Mouse (Mus musculus) small intestine, adult 2 months (tissue): ENCODE measurements around the gene Parp14. TPM values are rescaled to one million over a fixed set of nuclear protein-coding genes. Genes with fewer than 3 reads are reported as not detected.

Experiments used
- H3K27ac ChIP-seq: fragments of 200-500 bp; 2 replicates; pipeline ENCODE4 v1.5.1; 2012; ENCODE audit warnings: low read depth, low read length, control low read depth, inconsistent platforms; ENCODE audit not compliant: insufficient read depth
- H3K27me3 ChIP-seq: fragments of 200-500 bp; 2 replicates; pipeline ENCODE4 v1.6.1; 2012; ENCODE audit warnings: mild to moderate bottlenecking, moderate library complexity, low read length, inconsistent platforms; ENCODE audit not compliant: control insufficient read depth, insufficient read depth
- H3K36me3 ChIP-seq: fragments of 200-500 bp; 2 replicates; pipeline ENCODE4 v1.6.1; 2012; ENCODE audit warnings: mild to moderate bottlenecking, low read length, control low read depth, inconsistent platforms; ENCODE audit not compliant: control insufficient read depth, insufficient read depth
- H3K4me1 ChIP-seq: fragments of 200-500 bp; 2 replicates; pipeline ENCODE4 v1.6.1; 2012; ENCODE audit warnings: low read length, inconsistent platforms, mixed read lengths; ENCODE audit not compliant: control insufficient read depth, insufficient read depth, insufficient read length
- H3K4me3 ChIP-seq: fragments of 200-500 bp; 2 replicates; pipeline ENCODE4 v1.5.1; 2012; ENCODE audit warnings: low read depth, mild to moderate bottlenecking, control low read depth, inconsistent platforms, low read length, moderate library complexity
- CTCF ChIP-seq: fragments of 200-500 bp; IDR thresholded peaks from 2 replicates; pipeline ENCODE4 v1.5.1; 2012; ENCODE audit warnings: low read depth, mild to moderate bottlenecking, control low read depth, inconsistent platforms, low read length, moderate library complexity, mixed read lengths; ENCODE audit not compliant: insufficient replicate concordance, insufficient read length; ENCODE audit errors: extremely low read depth
- POLR2A ChIP-seq: fragments of 200-500 bp; IDR thresholded peaks from 2 replicates; pipeline ENCODE4 v1.6.1; 2012; ENCODE audit warnings: low read depth, mild to moderate bottlenecking, control low read depth, inconsistent platforms, low read length, moderate library complexity
- WGBS: fragments of 180-500 bp; shearing (Covaris S2); methylation state at CpG from one replicate; pipeline ENCODE4 v1.1.7; 2018; 5-methylcytosine and 5-hydroxymethylcytosine counted together
- polyA plus RNA-seq: library from polyadenylated mRNA; depleted of rRNA; stranded (reverse); fragments of >200 nt; gene quantifications from 2 replicates; pipeline ENCODE4 v1.2.3, GENCODE M21; 2012; rRNA removed

The Parp14 gene
- polyA plus RNA-seq, 1 experiment = 17.5 TPM

DNA sequence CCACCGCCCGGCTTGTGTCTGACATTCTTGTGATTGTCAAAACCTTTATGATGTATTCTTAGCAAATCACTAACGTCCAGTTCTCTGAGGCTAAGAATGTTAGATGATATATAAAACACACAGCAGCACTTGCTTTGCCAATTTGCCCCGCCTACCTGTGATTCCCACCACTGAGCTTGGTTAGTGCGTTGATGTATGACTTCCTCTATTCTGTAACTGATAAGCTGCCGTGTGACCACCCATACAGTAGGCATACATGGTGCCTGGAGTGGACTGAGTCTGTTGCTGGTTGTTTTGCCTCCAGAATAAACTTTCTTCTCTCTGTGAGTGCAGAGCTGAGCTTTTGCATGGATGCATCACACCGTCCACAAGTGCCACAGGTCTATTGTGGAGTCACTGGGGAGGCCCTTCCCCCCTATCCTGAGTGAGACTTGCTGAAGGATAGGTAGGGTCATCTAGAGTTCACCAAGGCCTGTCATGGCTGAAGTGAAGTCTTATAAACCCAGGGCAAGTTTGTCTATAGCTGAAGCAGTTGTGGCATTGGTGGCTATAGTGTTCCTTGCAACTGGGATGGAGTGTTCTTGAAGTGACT is 87.1 kb downstream of the Parp14 start:
- Histone ChIP-seq H3K4me3 (no peak overlapping the region), H3K4me1 (no peaks in the 10 kb centered on the region), H3K27ac (no peak overlapping the region), H3K36me3 (no peaks in the 10 kb centered on the region), H3K27me3 (no peaks in the 10 kb centered on the region)
- 60% methylated on average over 7 of the region's 7 CpGs for WGBS
- no peak for TF ChIP-seq CTCF
- no peak for TF ChIP-seq POLR2A

DNA sequence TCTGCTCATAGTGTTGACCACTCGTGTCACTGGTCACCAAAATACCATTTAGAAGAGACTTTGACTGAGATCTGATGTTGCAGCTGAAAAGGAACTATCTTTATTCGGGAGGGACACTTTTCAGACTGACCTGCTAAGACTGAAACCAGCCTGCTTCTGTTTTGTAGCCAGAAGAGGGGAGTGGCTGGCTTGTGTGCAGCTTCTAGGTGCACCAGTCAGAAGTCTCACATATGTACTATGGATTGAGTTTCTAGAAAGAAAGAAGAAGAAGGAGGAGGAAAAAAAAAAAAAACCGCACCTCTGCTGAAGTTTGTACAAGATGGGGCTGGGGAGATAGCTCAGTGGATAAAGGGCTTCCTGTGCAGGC is 88.2 kb downstream of the Parp14 start:
- no peak overlapping the region for H3K4me3 ChIP-seq
- no peaks in the 10 kb centered on the region for H3K36me3 ChIP-seq
- no peaks in the 10 kb centered on the region for H3K27me3 ChIP-seq
- WGBS = 75% methylated on average over 3 of the region's 3 CpGs
- no peak for TF ChIP-seq POLR2A
- TF ChIP-seq CTCF = no peak
- no peak overlapping the region for H3K27ac ChIP-seq
- H3K4me1 ChIP-seq = no peaks in the 10 kb centered on the region

Other genes starting within 250 kb of the Parp14 start
- gene Dirc2, start 102.2 kb downstream of the Parp14 start, polyA plus RNA-seq = 27.4 and 52.7 TPM in 2 replicates
- 1.6 and 4.4 TPM in 2 replicates for gene Hspbap1, start 101.2 kb downstream of the Parp14 start, polyA plus RNA-seq
- 2.6 and 7.6 TPM in 2 replicates for gene Parp9, start 66.9 kb upstream of the Parp14 start, polyA plus RNA-seq
- gene Dtx3l, start 67.6 kb upstream of the Parp14 start, polyA plus RNA-seq = 5.5 and 16.7 TPM in 2 replicates
- gene Kpna1, start 107.2 kb upstream of the Parp14 start, polyA plus RNA-seq = 1.2 and 2.5 TPM in 2 replicates
- 0.39 and 0.60 TPM in 2 replicates for gene Wdr5b, start 169.6 kb upstream of the Parp14 start, polyA plus RNA-seq
- gene Fam162a, start 200.1 kb upstream of the Parp14 start, polyA plus RNA-seq = 13.3 and 18.6 TPM in 2 replicates
- 2.3 and 2.6 TPM in 2 replicates for gene Ccdc58, start 200.1 kb upstream of the Parp14 start, polyA plus RNA-seq